Mouse (Mus musculus) limb, embryonic 14.5 days (tissue): ENCODE results near the gene Slco3a1. TPM values are rescaled to one million over a fixed set of nuclear protein-coding genes. Genes with fewer than 3 reads are reported as not detected.
A peak's percentile ranks its signal among the peaks of the same experiment; 100 is the strongest.

Experiments
- ATAC-seq: fragments of 200-750 bp; cut with Nextera tagmentation; 2 replicates; pipeline ENCODE4 v1.8.0; 2017; ENCODE audit warnings: low read depth, moderate number of reproducible peaks, moderate TSS enrichment; ENCODE audit not compliant: low FRiP score
- DNase-seq: peaks from one replicate; pipeline ENCODE4 v3.0.0-alpha.2; 2015; ENCODE audit warnings: low spot score
- H3K27ac ChIP-seq: fragments of 300-500 bp; sonication (generic); replicated peaks from 2 replicates; pipeline ENCODE4 v1.5.1; 2014; ENCODE audit warnings: low read depth, mild to moderate bottlenecking, low read length, moderate library complexity, mixed read lengths
- H3K27me3 ChIP-seq: fragments of 300-500 bp; sonication (generic); 2 replicates; pipeline ENCODE4 v1.6.1; 2014; ENCODE audit warnings: low read length, mixed read lengths; ENCODE audit not compliant: control insufficient read depth, insufficient read depth
- H3K36me3 ChIP-seq: fragments of 300-500 bp; sonication (generic); 2 replicates; pipeline ENCODE4 v1.6.1; 2014; ENCODE audit warnings: mild to moderate bottlenecking, low read length, moderate library complexity, mixed read lengths; ENCODE audit not compliant: control insufficient read depth, insufficient read depth
- H3K4me1 ChIP-seq: fragments of 300-500 bp; sonication (generic); 2 replicates; pipeline ENCODE4 v1.6.1; 2014; ENCODE audit warnings: antibody characterized with exemption, low read length, mixed read lengths; ENCODE audit not compliant: control insufficient read depth, insufficient read depth
- H3K4me2 ChIP-seq: fragments of 300-500 bp; sonication (generic); replicated peaks from 2 replicates; pipeline ENCODE4 v1.6.1; 2014; ENCODE audit warnings: low read depth, mild to moderate bottlenecking, low read length, moderate library complexity; ENCODE audit not compliant: severe bottlenecking
- H3K4me3 ChIP-seq: fragments of 300-500 bp; sonication (generic); replicated peaks from 2 replicates; pipeline ENCODE4 v1.5.1; 2014; ENCODE audit warnings: low read length
- H3K9ac ChIP-seq: fragments of 300-500 bp; sonication (generic); 2 replicates; pipeline ENCODE4 v1.6.1; 2014; ENCODE audit warnings: mild to moderate bottlenecking, low read depth, low read length, moderate library complexity; ENCODE audit not compliant: severe bottlenecking
- H3K9me3 ChIP-seq: fragments of 300-500 bp; sonication (generic); 2 replicates; pipeline ENCODE4 v1.6.1; 2016; ENCODE audit warnings: low read length; ENCODE audit not compliant: control insufficient read depth
- POLR2A ChIP-seq: fragments of 200-500 bp; IDR thresholded peaks from 2 replicates; pipeline ENCODE4 v1.8.0; 2012; ENCODE audit warnings: inconsistent platforms, mild to moderate bottlenecking, moderate library complexity, borderline replicate concordance; ENCODE audit not compliant: insufficient read depth, insufficient read length; ENCODE audit errors: extremely low read depth
- WGBS: fragments of 180-500 bp; shearing (Covaris S2); extraction: QIAGEN DNeasy Blood & Tissue Kit; methylation state at CpG from one replicate; pipeline ENCODE4 v1.1.7; 2014; 5-methylcytosine and 5-hydroxymethylcytosine counted together
- polyA plus RNA-seq, 2 experiments: library from polyadenylated mRNA; depleted of rRNA in 1 of 2; stranded (reverse) in 1 of 2; unstranded in 1 of 2; fragments of >200 nt; fragmentation: Nextera tagmentation in 1 of 2; extraction: Ambion mirVana in 1 of 2; gene quantifications; 2 replicates each; pipeline versions ENCODE4 v1.2.1 to v1.2.3; 2012 to 2014

Slco3a1 gene
- polyA plus RNA-seq, 2 experiments: 11.8 to 12.2 TPM

GRCm38 (mm10) chr7:74313279-74314105 lies 241.1 kb downstream of the Slco3a1 start:
- Histone ChIP-seq H3K9me3 (no peaks in the 10 kb centered on the region), H3K27ac (no peak overlapping the region), H3K4me1 (peaks cover 22% of the 10 kb centered on the region), H3K27me3 (no peaks in the 10 kb centered on the region), H3K9ac (no peak overlapping the region), H3K4me2 (no peak overlapping the region), H3K36me3 (no peaks in the 10 kb centered on the region), H3K4me3 (no peak overlapping the region)
- ATAC-seq: peak; percentile 70
- WGBS: 57% methylated on average over 6 of the region's 6 CpGs
- TF ChIP-seq POLR2A: no peak
- peak; percentile 34 for DNase-seq

GRCm38 (mm10) chr7:74311536-74311935 lies 243.0 kb downstream of the Slco3a1 start:
- Histone ChIP-seq H3K9ac (no peak overlapping the region), H3K4me3 (no peak overlapping the region), H3K27ac (no peak overlapping the region), H3K4me1 (peaks cover 21% of the 10 kb centered on the region), H3K9me3 (no peaks in the 10 kb centered on the region), H3K4me2 (no peak overlapping the region), H3K27me3 (no peaks in the 10 kb centered on the region), H3K36me3 (no peaks in the 10 kb centered on the region)
- DNase-seq (no peak), ATAC-seq (no peak)
- WGBS: 73% methylated on average over 4 of the region's 4 CpGs
- no peak for TF ChIP-seq POLR2A

GRCm38 (mm10) chr7:74303611-74304300 lies 250.8 kb downstream of the Slco3a1 start:
- Histone ChIP-seq H3K4me3 (no peak overlapping the region), H3K27ac (no peak overlapping the region), H3K36me3 (no peaks in the 10 kb centered on the region), H3K27me3 (no peaks in the 10 kb centered on the region), H3K4me2 (no peak overlapping the region; the same call in 1 of the 2 replicates), H3K9me3 (no peaks in the 10 kb centered on the region), H3K9ac (peak overlapping the region; percentile 8; the same call in 1 of the 2 replicates), H3K4me1 (peaks cover 20% of the 10 kb centered on the region)
- DNase-seq (no peak), ATAC-seq (no peak)
- 36% methylated on average over 14 of the region's 14 CpGs for WGBS
- TF ChIP-seq POLR2A: no peak

- H3K27ac ChIP-seq: no peak overlapping the region
- H3K36me3 ChIP-seq: no peaks in the 10 kb centered on the region
- no peak overlapping the region for H3K4me3 ChIP-seq
- peaks cover 20% of the 10 kb centered on the region for H3K4me1 ChIP-seq
- H3K27me3 ChIP-seq: no peaks in the 10 kb centered on the region
- H3K4me2 ChIP-seq: no peak overlapping the region
- ATAC-seq (no peak), DNase-seq (no peak)
- TF ChIP-seq POLR2A: no peak
- no peak overlapping the region for H3K9ac ChIP-seq
- 57% methylated on average over 5 of the region's 5 CpGs for WGBS
- H3K9me3 ChIP-seq: no peaks in the 10 kb centered on the region
Measured at GRCm38 (mm10) chr7:74303081-74303480, 251.5 kb downstream of the Slco3a1 start.

- no peak overlapping the region for H3K9ac ChIP-seq
- TF ChIP-seq POLR2A: no peak
- no peak for ATAC-seq
- no peaks in the 10 kb centered on the region for H3K27me3 ChIP-seq
- 33% methylated on average over 4 of the region's 4 CpGs for WGBS
- no peaks in the 10 kb centered on the region for H3K9me3 ChIP-seq
- H3K4me3 ChIP-seq: no peak overlapping the region
- no peak overlapping the region for H3K4me2 ChIP-seq
- no peak for DNase-seq
- no peak overlapping the region for H3K27ac ChIP-seq
- H3K36me3 ChIP-seq: no peaks in the 10 kb centered on the region
- no peaks in the 10 kb centered on the region for H3K4me1 ChIP-seq
Measured at GRCm38 (mm10) chr7:74286531-74286930, 268.0 kb downstream of the Slco3a1 start.
